Comparison of ENCODE assay signal across 8 mouse cellular contexts in the genomic region with DNA sequence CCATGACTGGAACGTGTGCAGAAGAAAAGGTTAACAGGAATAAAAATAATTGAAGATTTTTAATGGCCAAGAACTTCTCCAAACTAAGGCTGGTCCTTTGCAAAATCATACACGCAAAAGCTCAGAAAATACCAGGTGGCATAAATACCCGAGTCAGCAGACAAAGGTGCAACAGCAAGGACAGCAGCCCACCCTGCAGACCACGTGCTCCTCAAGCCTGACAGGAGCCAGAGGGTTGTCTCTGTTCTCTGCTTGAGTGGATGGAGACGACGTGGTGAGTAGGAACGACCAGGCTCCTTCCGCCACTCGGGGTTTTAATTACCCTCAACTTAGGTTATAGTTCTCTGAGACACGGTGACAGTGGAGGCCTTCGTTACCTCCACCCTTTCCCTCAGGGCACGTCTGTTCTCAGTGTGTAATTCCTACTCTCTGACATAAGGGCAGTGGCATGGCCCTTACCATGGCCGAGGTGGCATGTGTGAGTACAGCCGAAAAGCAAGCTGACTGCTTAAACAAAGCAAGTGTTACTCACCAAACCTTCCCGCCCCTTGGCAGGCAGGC.
DNase-seq lines count a peak whose midpoint lies in the region; ATAC-seq lines count a peak whose summit lies in the region.

No protein-coding gene starts in this region.

- no peaks in the 10 kb centered on the region for H3K9me3 ChIP-seq in heart, embryonic 10.5 days
- H3K9me3 ChIP-seq in forebrain, embryonic 16.5 days (ENCODE audit: control insufficient read depth, low read length), result no peaks in the 10 kb centered on the region
- H3K9me3 ChIP-seq in liver, embryonic 16.5 days (replicated peaks; ENCODE audit: control insufficient read depth, low read length), result peaks cover 2% of the 10 kb centered on the region; the same call in 1 of the 2 replicates

- no peak for DNase-seq in heart, embryonic 10.5 days (ENCODE audit: low spot score)
- DNase-seq in heart, adult 9 months (ENCODE audit: low spot score in 2 of 2), result no peak
- DNase-seq in MN1 (ENCODE audit: low spot score), result peak; percentile 54
- DNase-seq in layer of hippocampus, adult 11-12 months (ENCODE audit: low spot score), result no peak
- no peak for DNase-seq in thymus, postnatal 10 days (ENCODE audit: low spot score in 2 of 2)

- H3K4me2 ChIP-seq in forebrain, embryonic 16.5 days (ENCODE audit: low read length), result no peak overlapping the region
- H3K4me2 ChIP-seq in liver, embryonic 16.5 days (ENCODE audit: low read depth, low read length), result no peak overlapping the region

- peaks cover 38% of the 10 kb centered on the region for H3K4me1 ChIP-seq in heart, embryonic 10.5 days
- H3K4me1 ChIP-seq in forebrain, embryonic 16.5 days (replicated peaks; ENCODE audit: control insufficient read depth, insufficient read depth, low read length), result peaks cover 15% of the 10 kb centered on the region
- H3K4me1 ChIP-seq in liver, embryonic 16.5 days (ENCODE audit: control insufficient read depth, low read depth, low read length), result no peaks in the 10 kb centered on the region

- ATAC-seq in forebrain, embryonic 16.5 days, result peak; percentile 22; the same call in 1 of the 2 replicates
- ATAC-seq in liver, embryonic 16.5 days (ENCODE audit: low read depth), result no peak
- no peak for ATAC-seq in inflammation-experienced regulatory T-cells, adult 6 months

- H3K27ac ChIP-seq in heart, embryonic 10.5 days, result peak overlapping the region; percentile 73; the same call in 1 of the 2 replicates
- H3K27ac ChIP-seq in forebrain, embryonic 16.5 days (ENCODE audit: low read length), result no peak overlapping the region
- H3K27ac ChIP-seq in liver, embryonic 16.5 days (ENCODE audit: low read length), result 0 out of 2 replicates have a peak overlapping the region, but pooled peaks have one; percentile 10

- H3K4me3 ChIP-seq in heart, embryonic 10.5 days, result no peak overlapping the region
- no peak overlapping the region for H3K4me3 ChIP-seq in forebrain, embryonic 16.5 days (replicated peaks; ENCODE audit: low read length)
- H3K4me3 ChIP-seq in liver, embryonic 16.5 days (ENCODE audit: low read depth, low read length), result no peak overlapping the region

- H3K27me3 ChIP-seq in heart, embryonic 10.5 days (ENCODE audit: insufficient read depth, poor library complexity, severe bottlenecking), result no peaks in the 10 kb centered on the region
- no peaks in the 10 kb centered on the region for H3K27me3 ChIP-seq in forebrain, embryonic 16.5 days (replicated peaks; ENCODE audit: control insufficient read depth, insufficient read depth, low read length)
- no peaks in the 10 kb centered on the region for H3K27me3 ChIP-seq in liver, embryonic 16.5 days (ENCODE audit: control insufficient read depth, insufficient read depth, low read depth, low read length)

- H3K9ac ChIP-seq in forebrain, embryonic 16.5 days (replicated peaks; ENCODE audit: low read depth, low read length), result no peak overlapping the region
- H3K9ac ChIP-seq in liver, embryonic 16.5 days (ENCODE audit: low read depth, low read length), result no peak overlapping the region

- no peaks in the 10 kb centered on the region for H3K36me3 ChIP-seq in heart, embryonic 10.5 days
- H3K36me3 ChIP-seq in forebrain, embryonic 16.5 days (ENCODE audit: control insufficient read depth, insufficient read depth), result no peaks in the 10 kb centered on the region
- H3K36me3 ChIP-seq in liver, embryonic 16.5 days (ENCODE audit: control insufficient read depth, insufficient read depth), result no peaks in the 10 kb centered on the region

- 58% methylated on average over 15 of the region's 15 CpGs for WGBS in heart, embryonic 10.5 days
- 38% methylated on average over 15 of the region's 15 CpGs for WGBS in forebrain, embryonic 16.5 days
- WGBS in liver, embryonic 16.5 days (ENCODE audit: insufficient replicate concordance), result 72% methylated on average over 15 of the region's 15 CpGs
